Mouse (Mus musculus) midbrain, embryonic 12.5 days (tissue): Measurements from ENCODE around the gene Hist1h4j. TPM values are rescaled to one million over a fixed set of nuclear protein-coding genes. Genes with fewer than 3 reads are reported as not detected.

Experiments
- microRNA-seq: library from miRNA; unstranded; fragments of <30 nt; microRNA quantifications from one replicate; pipeline ENCODE4, GENCODE M21; 2017
- polyA plus RNA-seq: library from polyadenylated mRNA; unstranded; fragments of >200 nt; fragmentation: Nextera tagmentation; extraction: Ambion mirVana; gene quantifications from 2 replicates; pipeline ENCODE4 v1.2.1, GENCODE M21; 2016

Gene Hist1h4j
- polyA plus RNA-seq, 1 experiment from 2014 or later = 0.97 TPM

Small RNA genes lying within 50 kb of the gene (microRNA-seq; reads per million reads assigned to microRNA genes)
- gene Gm44357 (not detected), gene Gm44367 (not detected), gene Gm44454 (not detected)

Other genes starting within 250 kb of the Hist1h4j start
- 0.30 and 0.47 TPM in 2 replicates for gene AK157302, start 239.8 kb upstream of the Hist1h4j start, polyA plus RNA-seq
- gene Gm11273, start 233.6 kb upstream of the Hist1h4j start, polyA plus RNA-seq = 3.2 and 4.4 TPM in 2 replicates
- 8.9 and 9.2 TPM in 2 replicates for gene Zkscan8, start 203.9 kb upstream of the Hist1h4j start, polyA plus RNA-seq
- gene Olfr1366, start 192.3 kb upstream of the Hist1h4j start, polyA plus RNA-seq = 0.21 and 0.22 TPM in 2 replicates
- gene Olfr1535, start 175.2 kb upstream of the Hist1h4j start, polyA plus RNA-seq = not detected in 2 replicates
- gene Olfr1364, start 153.3 kb upstream of the Hist1h4j start, polyA plus RNA-seq = not detected in 2 replicates
- not detected in 2 replicates for gene Olfr1362, start 121.0 kb upstream of the Hist1h4j start, polyA plus RNA-seq
- not detected in 2 replicates for gene Olfr11, start 92.5 kb upstream of the Hist1h4j start, polyA plus RNA-seq
- gene Olfr1361, start 71.7 kb upstream of the Hist1h4j start, polyA plus RNA-seq = not detected in 2 replicates
- gene Olfr1360, start 57.7 kb upstream of the Hist1h4j start, polyA plus RNA-seq = not detected in 2 replicates
- gene Olfr1359, start 37.0 kb upstream of the Hist1h4j start, polyA plus RNA-seq = not detected in 2 replicates
- 2.2 and 3.1 TPM in 2 replicates for gene Hist1h2bl, start 18.9 kb upstream of the Hist1h4j start, polyA plus RNA-seq
- gene Hist1h2ai, start 18.6 kb upstream of the Hist1h4j start, polyA plus RNA-seq = 21.4 and 30.7 TPM in 2 replicates
- 6.0 and 10.1 TPM in 2 replicates for gene Hist1h3h, start 17.4 kb upstream of the Hist1h4j start, polyA plus RNA-seq
- gene Hist1h2bm, start 13.0 kb upstream of the Hist1h4j start, polyA plus RNA-seq = 5.8 TPM in 2 replicates
- 2.9 and 3.5 TPM in 2 replicates for gene Hist1h4k, start 15.4 kb downstream of the Hist1h4j start, polyA plus RNA-seq
- 26.9 and 43.2 TPM in 2 replicates for gene Hist1h2ak, start 18.8 kb downstream of the Hist1h4j start, polyA plus RNA-seq
- gene Hist1h2bn, start 19.1 kb downstream of the Hist1h4j start, polyA plus RNA-seq = 3.9 and 6.3 TPM in 2 replicates
- gene Hist1h1b, start 45.6 kb downstream of the Hist1h4j start, polyA plus RNA-seq = 30.4 and 37.6 TPM in 2 replicates
- gene Hist1h3i, start 48.3 kb downstream of the Hist1h4j start, polyA plus RNA-seq = 155 and 164 TPM in 2 replicates
- 6.1 and 12.2 TPM in 2 replicates for gene Hist1h2an, start 52.2 kb downstream of the Hist1h4j start, polyA plus RNA-seq
- gene Hist1h2bp, start 52.4 kb downstream of the Hist1h4j start, polyA plus RNA-seq = 1.9 and 2.4 TPM in 2 replicates
- gene Hist1h2bq, start 75.1 kb downstream of the Hist1h4j start, polyA plus RNA-seq = 18.5 and 23.3 TPM in 2 replicates
- not detected in 2 replicates for gene Hist1h2ao, start 75.4 kb downstream of the Hist1h4j start, polyA plus RNA-seq
- not detected in 2 replicates for gene Hist1h4m, start 76.7 kb downstream of the Hist1h4j start, polyA plus RNA-seq
- gene Hist1h4n, start 97.1 kb downstream of the Hist1h4j start, polyA plus RNA-seq = 11.5 and 17.5 TPM in 2 replicates
- gene Hist1h2ap, start 98.4 kb downstream of the Hist1h4j start, polyA plus RNA-seq = 4,827 and 5,103 TPM in 2 replicates
- gene Hist1h2br, start 98.7 kb downstream of the Hist1h4j start, polyA plus RNA-seq = 17.6 and 23.0 TPM in 2 replicates
- gene Zfp184, start 210.0 kb downstream of the Hist1h4j start, polyA plus RNA-seq = 22.3 and 24.2 TPM in 2 replicates
- gene Pom121l2, start 246.1 kb downstream of the Hist1h4j start, polyA plus RNA-seq = not detected in 2 replicates